Mouse (Mus musculus): ENCODE measurements at regions not wholly inside any gene's neighbourhood (a gene's known extent, or its start where the extent isn't known, plus 50 kb on each side); places are given as distances from the start of the nearest gene placed in this dataset.

DNA sequence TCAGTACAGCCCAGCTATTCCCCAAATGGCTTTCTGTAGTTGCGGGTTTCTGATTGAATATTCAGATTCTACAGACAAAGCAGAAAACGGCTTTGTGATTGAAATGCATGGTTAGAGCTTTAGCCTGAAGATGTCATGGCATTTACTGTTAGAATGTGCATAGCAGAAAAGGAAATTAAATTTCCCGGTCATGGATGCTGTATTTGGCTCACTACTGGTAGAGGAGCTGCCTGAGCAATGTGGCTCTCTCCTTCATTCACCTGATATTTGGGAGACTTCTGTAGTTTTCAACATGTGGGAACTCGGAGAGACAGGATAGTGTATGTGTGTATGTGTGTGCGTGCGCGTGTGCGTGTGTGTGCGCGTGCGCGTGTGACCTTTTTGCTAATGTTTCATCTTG is 222.2 kb downstream of the Frk start:
- in situ Hi-C loops (cut with MboI; ENCODE audit: low pct_ligation_motif_present, low pct_unique_long_range_greater_than_20kb, low sequenced_read_pairs), result no loop called here
- Histone ChIP-seq H3K4me1 (ENCODE audit: control insufficient read depth in 1 of 2, insufficient read depth in 2 of 2) (no peaks in the 10 kb centered on the region), H3K79me2 (replicated peaks; ENCODE audit: control insufficient read depth, extremely low read depth, insufficient read depth, poor library complexity, severe bottlenecking) (no peaks in the 10 kb centered on the region), H3K27me3 (replicated peaks) (no peaks in the 10 kb centered on the region), H3K27ac (ENCODE audit: insufficient read depth, low read depth) (no peak overlapping the region), H3K9me3 (replicated peaks; ENCODE audit: low read length) (no peaks in the 10 kb centered on the region), H3K9ac (ENCODE audit: insufficient read depth, low read depth) (no peak overlapping the region), H3K4me2 (ENCODE audit: insufficient read depth, low read depth, poor library complexity, severe bottlenecking) (no peak overlapping the region), H3K4me3 (replicated peaks in 1 of 3; ENCODE audit: low read depth in 2 of 3, low read length in 2 of 3, poor library complexity in 1 of 3) (no peak overlapping the region), H3K36me3 (replicated peaks in 1 of 2; ENCODE audit: control insufficient read depth in 1 of 2, insufficient read depth in 1 of 2, low read length in 1 of 2) (no peaks in the 10 kb centered on the region)
- TF ChIP-seq KAT2A (IDR thresholded peaks at IDR 0.05; ENCODE audit: insufficient replicate concordance, low read length), result no peak
- no peak for TF ChIP-seq MAZ (IDR thresholded peaks at IDR 0.05; ENCODE audit: low read depth, low read length)
- no peak for TF ChIP-seq MYC (IDR thresholded peaks at IDR 0.05; ENCODE audit: low read depth, low read length)
- TF ChIP-seq CHD1 (IDR thresholded peaks at IDR 0.05; ENCODE audit: low read depth, low read length), result no peak
- TF ChIP-seq E2F4 (IDR thresholded peaks at IDR 0.05; ENCODE audit: insufficient replicate concordance, low read depth, low read length), result no peak
- no peak for TF ChIP-seq GABPA (IDR thresholded peaks at IDR 0.05; ENCODE audit: insufficient replicate concordance, low read depth, low read length)
- no peak for TF ChIP-seq POLR2AphosphoS2 (IDR thresholded peaks at IDR 0.05; ENCODE audit: low read depth, low read length)
- TF ChIP-seq MAFK (IDR thresholded peaks at IDR 0.05; ENCODE audit: insufficient replicate concordance, low read length), result no peak
- TF ChIP-seq ETS1 (conservative IDR thresholded peaks at IDR 0.05; ENCODE audit: low read depth, low read length), result no peak
- TF ChIP-seq ZMIZ1 (IDR thresholded peaks at IDR 0.05; ENCODE audit: low read depth, low read length), result no peak
- TF ChIP-seq RCOR1 (conservative IDR thresholded peaks at IDR 0.05; ENCODE audit: low read depth, low read length), result no peak
- no peak for TF ChIP-seq ZNF384 (IDR thresholded peaks at IDR 0.05; ENCODE audit: low read depth, low read length)
- TF ChIP-seq IRF4 (IDR thresholded peaks at IDR 0.05; ENCODE audit: low read depth, low read length), result no peak
- TF ChIP-seq SMC3 (IDR thresholded peaks at IDR 0.05; ENCODE audit: low read depth, low read length), result no peak
- TF ChIP-seq TCF12 (IDR thresholded peaks at IDR 0.05; ENCODE audit: low read depth, low read length), result no peak
- TF ChIP-seq HCFC1 (IDR thresholded peaks at IDR 0.05; ENCODE audit: low read depth, low read length), result no peak
- TF ChIP-seq EP300 (IDR thresholded peaks at IDR 0.05; ENCODE audit: low read length), result no peak
- no peak for TF ChIP-seq CTCF (conservative IDR thresholded peaks at IDR 0.05 in 1 of 2, IDR thresholded peaks at IDR 0.05 in 1 of 2; ENCODE audit: low read depth in 2 of 2, low read length in 2 of 2)
- TF ChIP-seq JUN (IDR thresholded peaks at IDR 0.05; ENCODE audit: insufficient read depth, low read depth, low read length), result no peak
- no peak for TF ChIP-seq ZKSCAN1 (IDR thresholded peaks at IDR 0.05; ENCODE audit: borderline replicate concordance, low read depth, low read length)
- DNase-seq (ENCODE audit: extremely low read depth), result no peak
- dilution Hi-C loops (cut with MboI; ENCODE audit: extremely low pct_ligation_motif_present, extremely low pct_unique_long_range_greater_than_20kb, low sequenced_read_pairs), result no loop called here

GRCm38 (mm10) chr10:34731249-34731648 is 248.1 kb downstream of the Frk start:
- in situ Hi-C loops (cut with MboI; ENCODE audit: low pct_ligation_motif_present, low pct_unique_long_range_greater_than_20kb, low sequenced_read_pairs), result no loop called here
- H3K4me3 ChIP-seq (replicated peaks in 1 of 3; ENCODE audit: low read depth in 2 of 3, low read length in 2 of 3, poor library complexity in 1 of 3), result no peak overlapping the region
- DNase-seq (ENCODE audit: extremely low read depth), result no peak
- H3K27me3 ChIP-seq (replicated peaks), result no peaks in the 10 kb centered on the region
- TF ChIP-seq SMC3 (IDR thresholded peaks at IDR 0.05; ENCODE audit: low read depth, low read length) (no peak), EP300 (IDR thresholded peaks at IDR 0.05; ENCODE audit: low read length) (no peak), MAZ (IDR thresholded peaks at IDR 0.05; ENCODE audit: low read depth, low read length) (no peak), ELF1 (IDR thresholded peaks at IDR 0.05; ENCODE audit: low read depth, low read length) (no peak), MEF2A (IDR thresholded peaks at IDR 0.05; ENCODE audit: borderline replicate concordance, low read depth, low read length) (no peak), NRF1 (IDR thresholded peaks at IDR 0.05; ENCODE audit: low read depth, low read length) (no peak), JUND (conservative IDR thresholded peaks at IDR 0.05; ENCODE audit: low read depth, low read length) (no peak), TBP (conservative IDR thresholded peaks at IDR 0.05; ENCODE audit: low read depth, low read length) (no peak), USF1 (IDR thresholded peaks at IDR 0.05; ENCODE audit: low read depth, low read length) (no peak), HCFC1 (IDR thresholded peaks at IDR 0.05; ENCODE audit: low read depth, low read length) (no peak), ZNF384 (IDR thresholded peaks at IDR 0.05; ENCODE audit: low read depth, low read length) (no peak)
- no peak overlapping the region for H3K27ac ChIP-seq (ENCODE audit: insufficient read depth, low read depth)
- dilution Hi-C loops (cut with MboI; ENCODE audit: extremely low pct_ligation_motif_present, extremely low pct_unique_long_range_greater_than_20kb, low sequenced_read_pairs), result no loop called here
- H3K9me3 ChIP-seq (replicated peaks; ENCODE audit: low read length), result no peaks in the 10 kb centered on the region
- H3K9ac ChIP-seq (ENCODE audit: insufficient read depth, low read depth), result no peak overlapping the region
- no peaks in the 10 kb centered on the region for H3K79me2 ChIP-seq (replicated peaks; ENCODE audit: control insufficient read depth, extremely low read depth, insufficient read depth, poor library complexity, severe bottlenecking)
- H3K36me3 ChIP-seq (replicated peaks in 1 of 2; ENCODE audit: control insufficient read depth in 1 of 2, insufficient read depth in 1 of 2, low read length in 1 of 2), result no peaks in the 10 kb centered on the region
- no peaks in the 10 kb centered on the region for H3K4me1 ChIP-seq (ENCODE audit: control insufficient read depth in 1 of 2, insufficient read depth in 2 of 2)
- no peak overlapping the region for H3K4me2 ChIP-seq (ENCODE audit: insufficient read depth, low read depth, poor library complexity, severe bottlenecking)

Data from CH12.LX (cell line).